Mouse (Mus musculus) frontal cortex, postnatal 25 days (tissue): Measurements from ENCODE around the gene Pear1.
A peak's percentile ranks its signal among the peaks of the same experiment; 100 is the strongest.
"Not testable (repeated sequence)": the region's sequence is repeated elsewhere in the genome, so short reads cannot be mapped to it uniquely, and the experiment has no call there.

ENCODE experiments used
- DNase-seq, 2 experiments: peaks; one replicate each; pipeline ENCODE4 v3.0.0; 2022; ENCODE audit warnings: low spot score in 2 of 2

Pear1 gene

DNA sequence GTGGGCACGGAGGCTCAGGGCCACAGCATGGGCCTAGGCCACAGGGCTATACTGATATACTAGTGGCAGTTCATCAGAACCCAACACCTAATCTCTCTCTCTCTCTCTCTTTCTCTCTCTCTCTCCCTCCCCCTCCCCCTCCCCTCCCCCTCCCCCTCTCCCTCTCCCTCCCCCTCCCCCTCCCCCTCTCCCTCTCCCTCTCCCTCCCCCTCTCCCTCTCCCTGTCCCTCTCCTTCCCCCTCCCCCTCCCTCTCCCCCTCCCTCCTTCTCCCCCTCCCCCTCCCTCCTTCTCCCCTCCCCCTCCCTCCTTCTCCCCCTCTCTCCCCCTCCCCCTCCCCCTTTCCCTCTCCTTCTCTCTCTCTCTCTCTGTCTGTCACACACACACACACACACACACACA, at the start of gene Pear1:
Gene Pear1, minus strand, starts transcription at position 101 of the 400 bp plus-strand sequence.
- DNase-seq = not testable (repeated sequence)

DNA sequence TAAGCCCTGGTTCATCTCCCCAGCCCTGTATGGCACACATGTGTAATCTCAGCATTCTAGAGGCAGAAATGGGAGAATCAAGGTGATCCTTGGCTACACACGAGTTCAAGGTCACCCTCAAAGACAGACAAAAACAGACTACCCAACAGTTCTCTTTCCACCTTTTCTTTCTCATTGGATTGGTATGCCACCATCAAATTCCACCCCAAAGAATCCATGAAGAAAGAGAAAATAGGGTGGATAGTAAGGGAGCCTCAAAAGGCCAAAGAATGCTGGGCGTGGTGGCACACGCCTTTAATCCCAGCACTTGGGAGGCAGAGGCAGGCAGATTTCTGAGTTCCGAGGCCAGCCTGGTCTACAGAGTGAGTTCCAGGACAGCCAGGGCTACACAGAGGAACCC, 40.0 kb upstream of the Pear1 start:
- DNase-seq = not testable (repeated sequence)

- DNase-seq = peak; percentile 39 to 54
Measured at GRCm38 (mm10) chr3:87859813-87860212, 35.7 kb upstream of the Pear1 start.

GRCm38 (mm10) chr3:87857666-87858065, 33.6 kb upstream of the Pear1 start:
- no peak for DNase-seq

- no peak for DNase-seq
Measured at GRCm38 (mm10) chr3:87855936-87856335, 31.8 kb upstream of the Pear1 start.

DNA sequence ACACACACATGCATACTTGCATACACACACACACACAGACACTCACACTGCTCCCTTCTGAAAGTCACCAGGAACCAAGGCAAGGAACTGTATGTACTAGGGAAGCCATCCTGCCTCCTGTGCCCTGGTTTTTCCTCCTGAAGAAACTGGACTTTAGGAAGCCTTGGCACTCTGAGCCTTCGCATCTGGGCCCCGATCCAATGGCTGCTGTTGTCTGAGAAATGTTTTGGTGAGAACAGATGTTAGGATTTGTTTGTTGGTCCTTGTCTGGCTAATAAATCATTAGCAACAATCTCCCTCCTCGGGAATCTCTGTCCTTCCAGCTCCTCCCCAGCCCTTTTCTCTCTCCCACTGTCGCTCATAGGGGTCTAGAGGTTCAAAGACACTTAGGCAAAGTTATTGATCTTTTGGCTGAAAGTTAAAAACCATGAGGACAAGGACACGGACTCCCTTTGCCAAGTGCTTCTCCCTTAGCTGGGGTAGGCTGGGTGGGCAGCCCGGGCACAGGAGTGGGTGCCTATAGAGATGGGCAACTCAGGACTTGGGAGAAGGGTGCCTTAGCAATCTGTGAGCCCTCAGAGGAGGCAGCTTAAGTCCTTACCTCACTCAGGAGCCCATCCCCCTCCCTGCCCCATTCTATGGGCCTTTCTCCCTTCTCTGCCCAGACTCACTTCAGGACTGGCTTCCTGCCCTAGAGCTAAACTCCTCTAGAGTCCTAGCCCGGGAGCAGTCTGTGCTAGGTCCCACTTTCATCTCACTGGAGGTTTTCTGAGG, 30.9 kb upstream of the Pear1 start:
- DNase-seq = no peak

DNA sequence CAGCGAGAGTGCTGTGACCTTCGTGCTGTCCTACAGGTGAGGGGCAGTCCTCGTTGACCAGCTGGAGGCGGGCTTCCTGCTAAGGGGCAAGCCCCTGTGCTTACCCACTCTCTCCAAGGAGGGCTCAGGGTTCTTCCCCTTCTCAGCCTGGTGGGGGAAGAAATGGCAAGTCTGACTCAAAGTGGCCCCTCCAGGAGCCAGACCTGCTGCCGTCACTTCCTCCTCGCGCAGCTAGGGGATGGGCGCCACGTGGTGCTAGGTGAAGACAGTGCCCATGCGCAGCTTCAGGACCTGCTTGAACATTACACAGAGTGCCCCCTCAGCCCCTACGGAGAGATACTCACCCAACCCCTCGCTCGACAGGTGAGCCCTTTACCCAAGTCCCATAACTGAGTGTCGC, 25.0 kb upstream of the Pear1 start:
- no peak for DNase-seq

- DNase-seq = no peak
Measured at GRCm38 (mm10) chr3:87847680-87848079, 23.6 kb upstream of the Pear1 start.

DNA sequence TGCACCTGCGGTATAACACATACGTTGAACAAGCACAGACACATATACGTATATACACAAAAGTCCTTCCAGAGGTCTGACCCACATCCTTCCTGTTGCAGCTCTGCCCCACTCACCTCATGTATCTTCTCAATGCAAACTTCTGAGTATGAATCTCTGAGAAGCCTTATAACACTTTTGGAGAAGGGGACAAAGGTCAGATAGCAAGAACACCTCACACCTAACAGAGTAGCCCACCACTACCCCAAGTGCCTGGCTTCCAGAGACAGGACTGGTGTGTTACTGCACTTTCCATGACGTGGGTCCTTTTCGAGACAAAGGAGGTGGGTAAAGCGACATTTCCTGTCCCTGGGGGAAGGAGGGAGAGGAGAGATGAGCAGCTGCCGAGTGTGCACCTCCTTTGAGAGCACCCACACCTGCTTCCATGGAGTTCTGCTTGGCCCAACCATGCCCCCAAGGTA, 22.6 kb upstream of the Pear1 start, which contains the start of gene Sh2d2a:
Gene Sh2d2a, plus strand, starts transcription at position 106 of the 461 bp plus-strand sequence.
- DNase-seq = no peak

DNA sequence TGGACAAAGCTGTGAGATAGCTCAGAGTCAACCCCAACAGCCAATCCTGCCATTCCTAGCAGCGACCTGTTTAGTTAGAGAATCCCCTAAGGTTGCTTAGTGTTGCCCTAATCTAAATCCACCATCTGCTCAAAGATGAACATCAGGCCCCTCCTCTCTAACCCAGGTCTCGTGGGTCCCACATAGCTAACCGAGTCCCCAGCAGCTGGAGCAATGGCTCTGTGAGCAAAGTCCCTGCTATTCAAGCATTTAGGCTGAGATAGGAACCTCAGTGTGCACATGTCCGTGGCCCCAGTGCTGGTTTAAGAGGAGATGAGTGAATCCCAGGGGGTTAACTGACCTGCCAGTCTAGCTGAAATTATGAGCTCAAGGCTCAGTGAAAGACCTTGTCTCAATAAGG, 22.1 kb upstream of the Pear1 start:
- no peak for DNase-seq

DNA sequence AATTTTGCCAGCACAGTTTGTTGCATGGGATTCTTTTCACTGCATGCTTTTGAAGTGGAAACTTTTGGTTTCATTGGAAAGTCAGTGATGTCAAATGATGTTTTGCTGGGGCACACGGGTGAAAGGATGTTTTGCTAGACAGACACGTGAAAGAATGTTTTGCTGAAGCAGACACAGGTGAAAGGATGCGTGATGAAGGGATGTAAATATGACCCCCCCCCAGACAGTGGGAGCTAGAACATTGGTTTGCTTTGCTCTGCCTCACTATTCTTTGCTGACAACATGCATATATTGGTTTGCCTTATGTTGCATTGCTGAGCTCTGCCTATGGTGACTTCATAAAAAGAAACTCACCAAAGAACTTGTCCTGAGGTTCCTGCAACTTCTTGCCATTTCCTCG, 20.9 kb upstream of the Pear1 start:
- DNase-seq = no peak

GRCm38 (mm10) chr3:87840858-87841257, 16.8 kb upstream of the Pear1 start:
- DNase-seq = no peak

DNA sequence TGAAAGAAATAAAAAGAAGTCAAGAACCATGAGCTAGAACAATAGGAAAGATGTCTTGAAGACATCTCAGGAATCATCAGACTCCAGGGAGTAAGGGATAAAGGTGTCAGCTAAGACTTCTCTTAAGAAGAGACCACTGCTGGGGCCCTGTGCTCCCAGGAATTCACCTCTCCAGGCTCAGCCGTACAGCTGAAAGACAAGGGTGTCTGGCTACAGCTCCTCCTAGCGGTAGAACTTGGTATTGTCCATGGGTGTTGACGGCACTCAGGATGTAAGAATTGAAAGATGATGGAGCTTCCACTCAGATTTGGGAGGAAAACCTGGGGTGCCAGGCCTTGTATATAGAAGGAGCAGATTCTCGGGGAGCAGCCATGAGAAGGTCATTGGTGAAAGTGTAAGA, 14.5 kb upstream of the Pear1 start:
- peak; percentile 64 to 67 for DNase-seq

- DNase-seq = no peak
Measured at GRCm38 (mm10) chr3:87833482-87833881, 9.4 kb upstream of the Pear1 start.

GRCm38 (mm10) chr3:87832109-87832859, 8.2 kb upstream of the Pear1 start:
- no peak for DNase-seq

DNA sequence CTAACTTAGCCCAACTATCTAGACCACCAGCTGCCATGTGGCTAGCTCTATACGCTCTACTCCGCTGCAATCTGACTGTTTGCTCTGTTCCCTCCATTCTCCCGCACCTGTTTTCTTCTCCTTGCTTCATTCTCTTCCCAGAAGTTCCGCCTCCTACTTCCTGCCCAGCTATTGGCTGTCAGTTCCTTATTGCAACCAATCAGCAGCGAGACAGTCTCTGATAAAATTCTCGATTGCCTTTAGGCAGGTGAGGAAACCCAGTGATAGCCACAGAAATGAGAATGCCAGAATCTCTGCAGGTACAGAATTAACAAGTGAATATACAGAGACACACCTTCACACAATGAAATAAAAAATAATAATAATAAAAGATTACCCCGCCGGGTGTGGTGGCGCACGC, 4.9 kb upstream of the Pear1 start:
- no peak for DNase-seq

- DNase-seq = no peak
Measured at GRCm38 (mm10) chr3:87828435-87828834, 4.3 kb upstream of the Pear1 start.

DNA sequence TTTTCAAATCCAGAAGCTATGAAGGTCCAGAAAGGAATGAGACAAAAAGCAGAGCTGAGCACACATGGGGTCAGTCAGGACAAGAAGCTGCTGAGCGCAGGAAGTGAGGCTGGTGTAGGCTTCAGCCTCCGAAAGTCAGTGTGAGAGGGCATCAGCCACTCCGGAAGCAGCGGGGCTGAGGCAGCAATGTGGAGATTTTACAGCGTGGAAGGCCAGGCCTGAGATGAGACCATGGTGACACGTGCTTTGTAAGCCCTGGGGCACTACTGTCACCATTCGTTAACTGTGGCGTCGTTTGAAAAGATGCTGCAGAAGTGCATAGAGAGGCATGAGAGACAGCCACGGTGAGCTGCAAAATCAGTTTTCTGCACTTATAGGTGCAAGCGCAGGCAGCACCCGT, 5.9 kb downstream of the Pear1 start:
- no peak for DNase-seq

DNA sequence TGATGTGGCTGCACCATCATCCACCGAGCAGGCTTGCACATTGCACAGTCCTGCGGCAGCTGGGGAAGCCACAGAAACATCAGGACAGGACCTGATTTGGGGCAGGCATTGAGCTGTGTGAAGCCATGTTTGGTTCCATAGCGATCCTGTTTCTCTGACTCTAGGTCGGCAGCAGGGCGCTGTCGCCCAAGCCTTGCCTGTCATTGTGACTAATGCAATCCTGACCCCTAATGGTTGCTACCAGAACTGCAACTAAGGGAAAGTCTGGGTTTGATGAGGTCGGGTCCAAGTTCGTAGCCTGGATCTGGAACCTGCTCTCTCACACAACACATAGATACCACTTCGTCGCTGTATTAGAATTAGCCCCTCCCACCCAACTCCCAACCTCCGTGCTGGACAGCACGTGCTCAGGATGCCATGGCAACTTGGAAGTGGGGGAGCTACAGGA, 7.4 kb downstream of the Pear1 start:
- DNase-seq = peak; percentile 27 to 66

DNA sequence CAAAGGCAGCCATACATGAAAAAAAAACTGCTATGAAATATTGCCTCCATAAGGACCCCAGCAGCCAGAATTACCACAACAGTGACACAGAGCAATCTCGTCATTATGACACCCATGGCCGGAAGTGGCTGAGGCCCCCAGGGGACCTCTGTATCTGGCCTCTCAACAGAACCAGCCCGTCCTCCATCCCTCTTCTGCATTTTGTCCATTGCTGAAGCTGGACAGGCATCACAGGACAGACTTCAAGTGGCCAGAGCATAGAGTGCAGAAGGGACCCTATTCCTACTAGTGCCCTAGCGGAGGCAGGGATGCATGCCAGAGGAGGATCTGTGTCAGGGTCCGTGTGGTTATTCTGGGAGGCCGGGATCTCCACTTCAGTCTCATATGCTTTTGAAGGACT, 7.9 kb downstream of the Pear1 start:
- DNase-seq = no peak

GRCm38 (mm10) chr3:87812873-87813272, 11.2 kb downstream of the Pear1 start:
- DNase-seq = no peak

GRCm38 (mm10) chr3:87812413-87812812, 11.7 kb downstream of the Pear1 start:
- DNase-seq = no peak

- DNase-seq = no peak
Measured at GRCm38 (mm10) chr3:87811297-87811696, 12.8 kb downstream of the Pear1 start.
